Mouse (Mus musculus): Measurements from ENCODE around the gene Duoxa1.

Duoxa1 gene

GRCm38 (mm10) chr2:122298596-122299490, 14.7 kb downstream of the Duoxa1 start, which contains the start of gene Duoxa2:
TSS of gene Duoxa2 (plus strand) at chr2:122298900.
- TF ChIP-seq NANOG (IDR thresholded peaks at IDR 0.05; ENCODE audit: borderline replicate concordance, low read length) (no peak), POU5F1 (IDR thresholded peaks at IDR 0.05; ENCODE audit: borderline replicate concordance, low read length) (no peak), CTCF (conservative IDR thresholded peaks at IDR 0.05; ENCODE audit: low read length) (no peak)

DNA sequence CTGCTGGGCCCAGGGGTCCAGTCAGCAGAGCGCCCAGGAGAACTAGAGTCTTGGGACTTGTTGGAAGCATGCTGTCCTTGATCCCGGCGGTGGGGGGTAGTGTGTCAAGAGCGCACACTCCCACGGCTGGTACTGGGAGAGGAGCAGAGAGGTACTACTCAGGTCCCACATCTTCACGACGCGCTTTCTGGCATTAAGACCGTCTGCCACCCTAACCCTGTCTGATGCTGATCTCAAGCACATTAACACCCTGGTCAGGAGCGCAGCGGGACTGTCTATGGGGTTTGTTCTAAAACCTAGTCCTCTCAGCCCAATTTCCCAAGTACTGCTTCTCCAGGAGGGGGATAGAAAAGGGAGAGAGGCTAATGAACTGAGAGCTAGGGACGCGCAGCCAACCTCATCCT, 15.4 kb downstream of the Duoxa1 start, which contains the start of gene Duox2:
Gene Duox2, minus strand, starts transcription at position 354 of the 404 bp plus-strand sequence.
- H3K9me3 ChIP-seq (ENCODE audit: low read length), result no peaks in the 10 kb centered on the region
- H3K4me3 ChIP-seq (replicated peaks; ENCODE audit: low read length), result peak within 1 kb of the TSS; percentile 61
- H3K27me3 ChIP-seq (ENCODE audit: insufficient read depth, low read length), result peaks cover 91% of the 10 kb centered on the region
- no peaks in the 10 kb centered on the region for H3K36me3 ChIP-seq (ENCODE audit: insufficient read depth, low read length)
- H3K4me1 ChIP-seq (replicated peaks; ENCODE audit: low read depth, low read length), result peaks cover 42% of the 10 kb centered on the region
- TF ChIP-seq NANOG (IDR thresholded peaks at IDR 0.05; ENCODE audit: borderline replicate concordance, low read length) (no peak), CTCF (conservative IDR thresholded peaks at IDR 0.05; ENCODE audit: low read length) (no peak), POU5F1 (IDR thresholded peaks at IDR 0.05; ENCODE audit: borderline replicate concordance, low read length) (no peak)

More at GRCm38 (mm10) chr2:122298596-122299490, 14.7 kb downstream of the Duoxa1 start, which contains the start of gene Duoxa2:
- Histone ChIP-seq H3K4me1 (replicated peaks; ENCODE audit: low read depth, low read length) (peaks cover 42% of the 10 kb centered on the region), H3K4me3 (replicated peaks; ENCODE audit: low read length) (peak within 1 kb of the TSS; percentile 61), H3K27me3 (ENCODE audit: insufficient read depth, low read length) (peaks cover 91% of the 10 kb centered on the region), H3K9me3 (ENCODE audit: low read length) (no peaks in the 10 kb centered on the region), H3K36me3 (ENCODE audit: insufficient read depth, low read length) (no peaks in the 10 kb centered on the region)

DNA sequence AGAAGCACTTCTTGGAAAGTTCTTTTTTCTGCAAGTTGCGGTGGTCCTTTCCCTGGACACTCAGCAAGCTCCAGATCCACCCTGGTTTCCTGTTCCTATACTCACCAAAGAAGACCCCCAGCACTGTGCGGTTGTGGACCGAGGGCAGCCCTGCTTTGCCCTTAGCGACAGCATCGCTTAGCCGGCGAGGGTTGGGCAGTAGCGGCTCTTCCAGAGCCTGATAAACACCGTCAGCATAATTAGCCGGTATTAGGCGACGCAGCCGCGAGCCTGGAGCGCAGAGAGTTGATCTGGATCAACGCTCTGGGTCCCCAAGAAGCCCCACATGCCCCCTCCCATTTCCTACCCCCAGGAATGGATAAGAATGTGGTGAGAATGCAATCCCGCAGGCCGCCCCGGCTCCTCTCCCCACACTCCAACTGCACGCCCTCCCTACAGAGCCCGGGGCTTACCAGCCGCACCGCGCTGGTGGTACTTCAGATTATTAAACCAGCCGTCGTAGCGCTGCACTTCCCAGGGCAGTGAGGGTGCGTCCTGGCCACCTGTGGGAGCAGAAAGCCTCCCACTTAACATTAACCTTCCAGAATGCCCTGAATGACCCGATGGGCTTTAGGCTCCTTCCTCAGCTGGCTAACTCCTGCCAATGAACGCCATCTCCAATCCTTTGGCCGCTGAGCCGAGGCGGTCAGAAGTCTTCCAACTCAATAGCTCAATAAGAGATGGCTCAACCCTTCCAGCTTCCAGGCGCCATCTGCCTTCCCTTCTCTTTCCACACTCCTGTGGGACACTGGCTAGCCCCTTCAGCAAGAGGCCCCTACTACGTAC, 16.0 kb downstream of the Duoxa1 start:
- H3K4me1 ChIP-seq (replicated peaks; ENCODE audit: low read depth, low read length), result peaks cover 41% of the 10 kb centered on the region
- peak overlapping the region; percentile 27; the same call in 1 of the 2 replicates for H3K4me3 ChIP-seq (replicated peaks; ENCODE audit: low read length)
- no peaks in the 10 kb centered on the region for H3K36me3 ChIP-seq (ENCODE audit: insufficient read depth, low read length)
- TF ChIP-seq POU5F1 (IDR thresholded peaks at IDR 0.05; ENCODE audit: borderline replicate concordance, low read length) (no peak), CTCF (conservative IDR thresholded peaks at IDR 0.05; ENCODE audit: low read length) (no peak), NANOG (IDR thresholded peaks at IDR 0.05; ENCODE audit: borderline replicate concordance, low read length) (no peak)
- H3K27me3 ChIP-seq (ENCODE audit: insufficient read depth, low read length), result peaks cover 92% of the 10 kb centered on the region
- H3K9me3 ChIP-seq (ENCODE audit: low read length), result no peaks in the 10 kb centered on the region

GRCm38 (mm10) chr2:122294916-122295315, 18.6 kb downstream of the Duoxa1 start:
- H3K27me3 ChIP-seq (ENCODE audit: insufficient read depth, low read length), result peaks cover 89% of the 10 kb centered on the region
- H3K4me1 ChIP-seq (replicated peaks; ENCODE audit: low read depth, low read length), result peaks cover 24% of the 10 kb centered on the region
- TF ChIP-seq NANOG (IDR thresholded peaks at IDR 0.05; ENCODE audit: borderline replicate concordance, low read length), result no peak
- no peak for TF ChIP-seq POU5F1 (IDR thresholded peaks at IDR 0.05; ENCODE audit: borderline replicate concordance, low read length)
- TF ChIP-seq CTCF (conservative IDR thresholded peaks at IDR 0.05; ENCODE audit: low read length), result no peak
- no peak overlapping the region for H3K4me3 ChIP-seq (replicated peaks; ENCODE audit: low read length)
- H3K9me3 ChIP-seq (ENCODE audit: low read length), result no peaks in the 10 kb centered on the region
- no peaks in the 10 kb centered on the region for H3K36me3 ChIP-seq (ENCODE audit: insufficient read depth, low read length)

GRCm38 (mm10) chr2:122286137-122286536, 27.4 kb downstream of the Duoxa1 start:
- H3K9me3 ChIP-seq (ENCODE audit: low read length), result no peaks in the 10 kb centered on the region; the same call in 1 of the 2 replicates
- H3K36me3 ChIP-seq (ENCODE audit: insufficient read depth, low read length), result no peaks in the 10 kb centered on the region
- TF ChIP-seq CTCF (conservative IDR thresholded peaks at IDR 0.05; ENCODE audit: low read length), result no peak
- no peak for TF ChIP-seq NANOG (IDR thresholded peaks at IDR 0.05; ENCODE audit: borderline replicate concordance, low read length)
- TF ChIP-seq POU5F1 (IDR thresholded peaks at IDR 0.05; ENCODE audit: borderline replicate concordance, low read length), result no peak
- peaks cover 53% of the 10 kb centered on the region for H3K27me3 ChIP-seq (ENCODE audit: insufficient read depth, low read length)
- H3K4me1 ChIP-seq (replicated peaks; ENCODE audit: low read depth, low read length), result no peaks in the 10 kb centered on the region
- H3K4me3 ChIP-seq (replicated peaks; ENCODE audit: low read length), result no peak overlapping the region

DNA sequence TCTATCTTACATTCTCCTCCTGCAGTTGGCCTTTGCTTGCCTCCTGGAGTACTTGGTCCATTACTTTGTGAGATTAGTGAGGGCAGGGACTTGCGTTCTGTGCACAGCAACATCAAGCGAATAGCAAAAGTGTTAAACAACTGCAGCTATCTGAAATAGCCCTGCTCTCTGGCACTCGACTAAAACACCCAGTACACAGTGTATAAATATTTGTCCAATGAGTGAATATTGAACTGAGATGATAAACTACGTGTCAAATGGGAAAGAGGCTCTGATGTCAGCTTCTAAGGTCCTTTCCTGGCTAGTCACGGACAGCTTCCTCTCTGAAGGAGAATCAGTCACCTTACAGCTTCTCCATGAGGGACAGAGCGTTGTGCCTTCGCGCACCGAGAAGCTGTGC, 29.4 kb downstream of the Duoxa1 start:
- TF ChIP-seq POU5F1 (IDR thresholded peaks at IDR 0.05; ENCODE audit: borderline replicate concordance, low read length), result no peak
- TF ChIP-seq NANOG (IDR thresholded peaks at IDR 0.05; ENCODE audit: borderline replicate concordance, low read length), result no peak
- no peak for TF ChIP-seq CTCF (conservative IDR thresholded peaks at IDR 0.05; ENCODE audit: low read length)
- H3K9me3 ChIP-seq (ENCODE audit: low read length), result no peaks in the 10 kb centered on the region; the same call in 1 of the 2 replicates
- H3K36me3 ChIP-seq (ENCODE audit: insufficient read depth, low read length), result no peaks in the 10 kb centered on the region
- H3K4me3 ChIP-seq (replicated peaks; ENCODE audit: low read length), result no peak overlapping the region
- H3K27me3 ChIP-seq (ENCODE audit: insufficient read depth, low read length), result peaks cover 38% of the 10 kb centered on the region
- H3K4me1 ChIP-seq (replicated peaks; ENCODE audit: low read depth, low read length), result no peaks in the 10 kb centered on the region

- H3K9me3 ChIP-seq (ENCODE audit: low read length), result no peaks in the 10 kb centered on the region; the same call in 1 of the 2 replicates
- no peaks in the 10 kb centered on the region for H3K36me3 ChIP-seq (ENCODE audit: insufficient read depth, low read length)
- no peaks in the 10 kb centered on the region for H3K4me1 ChIP-seq (replicated peaks; ENCODE audit: low read depth, low read length)
- H3K4me3 ChIP-seq (replicated peaks; ENCODE audit: low read length), result no peak overlapping the region
- TF ChIP-seq CTCF (conservative IDR thresholded peaks at IDR 0.05; ENCODE audit: low read length), result no peak
- no peak for TF ChIP-seq NANOG (IDR thresholded peaks at IDR 0.05; ENCODE audit: borderline replicate concordance, low read length)
- no peak for TF ChIP-seq POU5F1 (IDR thresholded peaks at IDR 0.05; ENCODE audit: borderline replicate concordance, low read length)
- peaks cover 21% of the 10 kb centered on the region for H3K27me3 ChIP-seq (ENCODE audit: insufficient read depth, low read length)
Measured at GRCm38 (mm10) chr2:122278769-122279168, 34.8 kb downstream of the Duoxa1 start.
